Mouse (Mus musculus) myocyte (in vitro differentiated cells): ENCODE data around the gene Syt8. TPM values are rescaled to one million over a fixed set of nuclear protein-coding genes. Genes with fewer than 3 reads are reported as not detected.

Experiments
- H3K27me3 ChIP-seq: one replicate; pipeline ENCODE4 v1.6.1; 2011; ENCODE audit not compliant: control insufficient read depth, insufficient read depth, insufficient read length
- H3K36me3 ChIP-seq: one replicate; pipeline ENCODE4 v1.6.1; 2011; ENCODE audit not compliant: control insufficient read depth, insufficient read depth
- H3K4me2 ChIP-seq: one replicate; pipeline ENCODE4 v1.6.1; 2011; ENCODE audit warnings: low read depth, control low read depth
- H3K4me3 ChIP-seq: one replicate; pipeline ENCODE4 v1.5.1; 2011; ENCODE audit warnings: mild to moderate bottlenecking, control low read depth, moderate library complexity
- H3K79me2 ChIP-seq: one replicate; pipeline ENCODE4 v1.6.1; 2011; ENCODE audit not compliant: control insufficient read depth, insufficient read depth
- H3ac ChIP-seq: one replicate; pipeline ENCODE4 v1.6.1; 2011; ENCODE audit not compliant: control insufficient read depth, insufficient read length
- CEBPB ChIP-seq: IDR thresholded peaks from 2 replicates; pipeline ENCODE4 v1.6.1; 2011; ENCODE audit warnings: mild to moderate bottlenecking, moderate library complexity; ENCODE audit not compliant: poor library complexity, insufficient read depth, severe bottlenecking
- E2F4 ChIP-seq: IDR thresholded peaks from one replicate; pipeline ENCODE4 v1.6.1; 2011; ENCODE audit warnings: mild to moderate bottlenecking, control low read depth, moderate library complexity; ENCODE audit not compliant: insufficient read depth
- MAX ChIP-seq: IDR thresholded peaks from one replicate; pipeline ENCODE4 v1.6.1; 2011; ENCODE audit warnings: low read depth, mild to moderate bottlenecking, control low read depth
- MYOD1 ChIP-seq, 3 experiments: IDR thresholded peaks; one replicate each; pipeline ENCODE4 v1.6.1; 2011; ENCODE audit warnings: control low read depth in 2 of 3, low read depth in 2 of 3, mild to moderate bottlenecking in 2 of 3, moderate library complexity in 1 of 3; ENCODE audit not compliant: insufficient read length in 2 of 3, control insufficient read depth in 1 of 3
- MYOG ChIP-seq, 3 experiments: IDR thresholded peaks; one replicate each; pipeline ENCODE4 v1.6.1; 2011; ENCODE audit warnings: control low read depth in 2 of 3, low read depth in 2 of 3, mild to moderate bottlenecking in 2 of 3; ENCODE audit not compliant: insufficient read length in 2 of 3, control insufficient read depth in 1 of 3, insufficient read depth in 1 of 3
- POLR2A ChIP-seq: IDR thresholded peaks from one replicate; pipeline ENCODE4 v1.6.1; 2011; ENCODE audit warnings: low read depth, mild to moderate bottlenecking, control low read depth, moderate library complexity; ENCODE audit not compliant: insufficient read length
- POLR2AphosphoS2 ChIP-seq: IDR thresholded peaks from one replicate; pipeline ENCODE4 v1.6.1; 2011; ENCODE audit warnings: low read depth, control low read depth; ENCODE audit not compliant: insufficient read length
- REST ChIP-seq: IDR thresholded peaks from one replicate; pipeline ENCODE4 v1.6.1; 2011; ENCODE audit warnings: mild to moderate bottlenecking, control low read depth, moderate library complexity; ENCODE audit not compliant: insufficient read depth, insufficient read length
- SRF ChIP-seq: IDR thresholded peaks from one replicate; pipeline ENCODE4 v1.6.1; 2011; ENCODE audit warnings: low read depth; ENCODE audit not compliant: control insufficient read depth, insufficient read length
- TCF12 ChIP-seq: IDR thresholded peaks from one replicate; pipeline ENCODE4 v1.6.1; 2011; ENCODE audit warnings: mild to moderate bottlenecking, control low read depth; ENCODE audit not compliant: poor library complexity, insufficient read depth, severe bottlenecking
- TCF3 ChIP-seq: IDR thresholded peaks from one replicate; pipeline ENCODE4 v1.6.1; 2011; ENCODE audit warnings: low read depth, control low read depth; ENCODE audit not compliant: insufficient read length
- USF1 ChIP-seq: IDR thresholded peaks from one replicate; pipeline ENCODE4 v1.6.1; 2011; ENCODE audit warnings: low read depth, mild to moderate bottlenecking, control low read depth, moderate library complexity
- polyA plus RNA-seq: library from polyadenylated mRNA; unstranded; fragments of >200 nt; fragmentation: generic; extraction: Trizol; gene quantifications from one replicate; pipeline ENCODE4 v1.2.1, GENCODE M21; 2012; ENCODE audit warnings: missing spikeins

Syt8 gene
- polyA plus RNA-seq, 1 experiment, result 14.5 TPM

- Histone ChIP-seq H3ac (no peak overlapping the region), H3K27me3 (no peaks in the 10 kb centered on the region), H3K79me2 (no peaks in the 10 kb centered on the region), H3K4me3 (peak overlapping the region; percentile 26), H3K36me3 (no peaks in the 10 kb centered on the region), H3K4me2 (peak overlapping the region; percentile 82)
- TF ChIP-seq E2F4, result no peak
Observed at GRCm38 (mm10) chr7:142442908-142443420, 8.3 kb downstream of the Syt8 start.

DNA sequence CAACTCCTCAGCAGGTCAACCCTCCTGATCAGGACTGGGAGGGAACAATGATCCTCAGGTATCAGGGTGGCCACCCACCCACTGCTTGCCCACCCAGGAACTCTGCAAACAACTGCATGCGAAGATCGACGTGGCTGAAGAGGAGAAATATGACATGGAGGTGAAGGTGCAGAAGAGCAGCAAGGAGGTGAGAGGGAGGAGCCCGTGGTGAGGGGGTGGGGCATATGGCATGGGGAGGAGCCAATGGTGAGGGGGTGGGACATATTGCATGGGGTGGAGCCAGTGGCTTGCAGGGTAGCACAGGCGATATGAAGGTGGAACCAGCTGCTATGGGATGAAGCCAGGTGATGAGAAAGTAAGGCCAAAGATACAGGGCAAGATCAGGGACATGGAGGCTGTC lies 8.8 kb downstream of the Syt8 start:
- TF ChIP-seq TCF3 (no peak), MYOD1 (IDR thresholded peaks at IDR 0.05; ENCODE audit: control insufficient read depth in 1 of 3, insufficient read length in 2 of 3, low read depth in 2 of 3) (peak in 1 of 3 experiments; percentile 31), MYOG (IDR thresholded peaks at IDR 0.05; ENCODE audit: control insufficient read depth in 1 of 3, insufficient read depth in 1 of 3, insufficient read length in 2 of 3, low read depth in 2 of 3) (no peak), CEBPB (no peak), TCF12 (no peak), POLR2AphosphoS2 (peak; percentile 74), USF1 (no peak)
- Histone ChIP-seq H3K27me3 (no peaks in the 10 kb centered on the region), H3K79me2 (no peaks in the 10 kb centered on the region), H3K4me2 (peak overlapping the region; percentile 82), H3ac (no peak overlapping the region), H3K4me3 (peak overlapping the region; percentile 26), H3K36me3 (no peaks in the 10 kb centered on the region)

DNA sequence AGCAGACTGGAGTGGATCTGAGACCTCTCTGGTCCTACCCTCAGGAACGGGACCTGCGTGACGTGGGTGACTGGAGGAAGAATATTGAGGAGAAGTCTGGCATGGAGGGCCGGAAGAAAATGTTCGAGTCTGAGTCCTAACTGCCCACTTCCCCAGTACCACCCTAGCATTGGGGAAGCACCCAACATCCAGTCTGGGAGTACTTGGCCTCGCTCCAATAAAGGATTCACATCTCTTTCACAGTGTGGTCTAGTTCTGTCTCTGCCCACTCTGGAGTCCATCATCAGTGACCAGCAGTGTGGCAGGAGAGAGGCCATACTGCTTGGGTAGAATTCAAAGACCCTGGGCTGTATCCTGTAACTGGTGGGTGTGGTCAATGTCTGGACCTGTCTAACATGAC lies 9.5 kb downstream of the Syt8 start:
- H3K4me3 ChIP-seq, result peak overlapping the region; percentile 26

GRCm38 (mm10) chr7:142445324-142445723 lies 10.7 kb downstream of the Syt8 start:
- Histone ChIP-seq H3K27me3 (no peaks in the 10 kb centered on the region), H3K79me2 (no peaks in the 10 kb centered on the region), H3ac (no peak overlapping the region), H3K4me2 (peak overlapping the region; percentile 82), H3K36me3 (no peaks in the 10 kb centered on the region), H3K4me3 (no peak overlapping the region)
- no peak for TF ChIP-seq MYOD1 (IDR thresholded peaks at IDR 0.05; ENCODE audit: control insufficient read depth in 1 of 3, insufficient read length in 2 of 3, low read depth in 2 of 3)
- no peak for TF ChIP-seq USF1
- TF ChIP-seq POLR2AphosphoS2, result peak; percentile 72

More for the DNA sequence above, 9.5 kb downstream of the Syt8 start:
- TF ChIP-seq POLR2AphosphoS2, result peak; percentile 44
- TF ChIP-seq MAX, result no peak
- Histone ChIP-seq H3K27me3 (no peaks in the 10 kb centered on the region), H3K79me2 (no peaks in the 10 kb centered on the region), H3K4me2 (peak overlapping the region; percentile 82), H3K36me3 (no peaks in the 10 kb centered on the region), H3ac (no peak overlapping the region)

- Histone ChIP-seq H3K79me2 (no peaks in the 10 kb centered on the region), H3ac (no peak overlapping the region), H3K4me3 (no peak overlapping the region), H3K4me2 (no peak overlapping the region), H3K36me3 (no peaks in the 10 kb centered on the region), H3K27me3 (no peaks in the 10 kb centered on the region)
- TF ChIP-seq POLR2AphosphoS2 (peak; percentile 59), CEBPB (no peak), POLR2A (peak; percentile 38), MYOD1 (IDR thresholded peaks at IDR 0.05; ENCODE audit: control insufficient read depth in 1 of 3, insufficient read length in 2 of 3, low read depth in 2 of 3) (no peak)
Observed at GRCm38 (mm10) chr7:142446264-142446663, 11.6 kb downstream of the Syt8 start.

GRCm38 (mm10) chr7:142449038-142449617 lies 14.5 kb downstream of the Syt8 start:
- no peak overlapping the region for H3K4me3 ChIP-seq
- H3ac ChIP-seq, result no peak overlapping the region
- TF ChIP-seq MAX (no peak), MYOD1 (IDR thresholded peaks at IDR 0.05; ENCODE audit: control insufficient read depth in 1 of 3, insufficient read length in 2 of 3, low read depth in 2 of 3) (no peak), TCF12 (no peak), TCF3 (no peak), USF1 (no peak), REST (no peak), MYOG (IDR thresholded peaks at IDR 0.05; ENCODE audit: control insufficient read depth in 1 of 3, insufficient read depth in 1 of 3, insufficient read length in 2 of 3, low read depth in 2 of 3) (no peak), POLR2A (no peak), E2F4 (no peak), CEBPB (no peak), POLR2AphosphoS2 (no peak), SRF (no peak)
- no peak overlapping the region for H3K4me2 ChIP-seq
- H3K79me2 ChIP-seq, result no peaks in the 10 kb centered on the region
- no peaks in the 10 kb centered on the region for H3K36me3 ChIP-seq
- H3K27me3 ChIP-seq, result no peaks in the 10 kb centered on the region
